Mouse (Mus musculus) neutrophil, adult 65 days (primary cell): Measurements from ENCODE around the gene Plk5. TPM values are rescaled to one million over a fixed set of nuclear protein-coding genes. Genes with fewer than 3 reads are reported as not detected.

Experiments
- total RNA-seq: library from RNA; stranded (reverse); gene quantifications from 2 replicates; pipeline ENCODE4 v1.2.4, GENCODE M21; 2023

Plk5 gene
- total RNA-seq = not detected in 2 replicates

GRCm38 (mm10) chr10:80356001-80356682 is at the start of gene Plk5:
Plk5 (plus strand) TSS chr10:80356459.

GRCm38 (mm10) chr10:80320340-80320760 is 35.9 kb upstream of the Plk5 start, which contains the start of gene 2310011J03Rik:
2310011J03Rik (minus strand) TSS chr10:80320537.

DNA sequence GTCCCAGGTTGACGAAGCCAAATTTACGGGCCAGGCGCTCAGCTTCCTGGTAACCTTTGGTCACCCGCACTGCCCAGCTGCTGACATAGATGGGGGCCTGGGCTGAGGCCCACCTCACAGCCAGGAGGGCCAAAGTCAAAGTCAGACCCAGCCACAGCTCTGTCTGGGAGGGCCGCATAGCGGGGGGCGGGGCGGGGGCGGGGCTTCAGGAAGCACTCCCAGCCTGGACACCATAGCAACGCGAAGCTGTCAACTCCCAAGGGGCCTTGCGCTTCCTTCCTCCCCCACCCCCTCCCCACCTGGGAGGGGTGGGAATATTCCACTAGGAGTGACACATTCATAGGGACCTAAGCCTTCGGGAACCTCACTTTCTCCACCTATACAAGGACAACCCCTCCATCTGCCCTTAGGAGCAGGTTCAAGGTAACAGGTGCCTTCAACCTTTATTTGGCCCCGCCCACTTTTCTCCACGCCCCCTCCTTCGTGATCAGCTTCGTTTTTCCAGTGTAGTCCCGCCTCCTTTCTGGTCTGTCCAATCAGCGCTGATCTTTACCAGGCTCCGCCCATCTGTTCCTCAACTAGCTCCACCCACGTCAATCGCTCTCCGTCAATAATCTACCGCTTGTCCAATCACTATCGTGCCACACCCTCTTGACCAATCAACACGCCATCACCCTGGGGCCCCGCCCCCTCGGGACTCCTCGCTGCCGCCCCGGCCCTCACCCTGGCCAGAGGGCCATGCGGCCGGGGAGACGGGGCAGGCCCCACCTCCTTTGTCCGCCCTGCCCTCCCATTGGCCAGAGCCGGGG is 26.8 kb upstream of the Plk5 start, which contains the start of the genes Pcsk4 and Reep6:
TSS of gene Pcsk4 (minus strand) at position 226 of the 809 bp plus-strand sequence.
TSS of gene Reep6 (plus strand) at position 681 of the 809 bp plus-strand sequence.

DNA sequence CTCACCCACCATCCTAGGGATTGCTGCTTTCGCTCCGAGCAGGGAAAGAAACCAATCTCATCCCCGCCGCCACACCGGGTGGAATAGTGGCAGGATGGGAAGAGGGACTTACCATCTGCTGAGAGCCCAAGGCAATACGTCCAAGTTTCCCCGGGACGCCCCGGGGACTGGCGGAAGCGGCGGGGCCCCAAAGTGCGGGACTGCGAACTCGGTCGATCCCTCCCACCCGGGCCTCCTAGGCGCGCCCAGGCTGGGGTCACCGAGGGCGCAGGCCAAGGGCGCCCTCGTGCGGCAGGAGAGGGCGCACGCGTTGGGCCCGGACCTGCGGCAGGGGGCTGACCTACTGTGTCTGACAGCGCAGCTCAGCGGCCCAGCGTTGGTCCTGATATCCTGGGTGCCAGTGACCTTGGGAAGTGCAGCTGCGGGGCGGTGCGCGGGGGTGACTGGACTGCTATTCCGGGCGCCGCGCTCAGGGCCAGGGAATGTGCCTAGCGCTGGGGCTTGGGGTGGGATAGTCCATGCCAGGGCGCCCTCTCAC is 7.9 kb upstream of the Plk5 start, which contains the start of gene Adamtsl5:
TSS of gene Adamtsl5 (minus strand) at position 169 of the 538 bp plus-strand sequence.

GRCm38 (mm10) chr10:80387522-80387959 is 31.3 kb downstream of the Plk5 start, which contains the start of gene Mex3d:
Mex3d (minus strand) TSS chr10:80387659.

GRCm38 (mm10) chr10:80399191-80399972 is 43.1 kb downstream of the Plk5 start, which contains the start of gene Mbd3:
Mbd3 (minus strand) TSS chr10:80399550.

GRCm38 (mm10) chr10:80406684-80407501 is 50.6 kb downstream of the Plk5 start, which contains the start of gene Uqcr11:
Uqcr11 (minus strand) TSS chr10:80406830.

Other genes starting within 250 kb of the Plk5 start
- 193 and 249 TPM in 2 replicates for gene Stk11, start 240.7 kb upstream of the Plk5 start, total RNA-seq
- gene Atp5d, start 217.8 kb upstream of the Plk5 start, total RNA-seq = 81.5 and 92.7 TPM in 2 replicates
- gene Cbarp, start 215.6 kb upstream of the Plk5 start, total RNA-seq = 0.61 and 1.3 TPM in 2 replicates
- 220 and 226 TPM in 2 replicates for gene Midn, start 208.2 kb upstream of the Plk5 start, total RNA-seq
- gene Cirbp, start 190.5 kb upstream of the Plk5 start, total RNA-seq = 41.2 and 65.3 TPM in 2 replicates
- 1.8 and 2.7 TPM in 2 replicates for gene 1600002K03Rik, start 183.5 kb upstream of the Plk5 start, total RNA-seq
- gene Efna2, start 177.0 kb upstream of the Plk5 start, total RNA-seq = not detected in 2 replicates
- 20.6 and 22.3 TPM in 2 replicates for gene Mum1, start 130.0 kb upstream of the Plk5 start, total RNA-seq
- 44.9 and 49.8 TPM in 2 replicates for gene Ndufs7, start 107.3 kb upstream of the Plk5 start, total RNA-seq
- gene Gamt, start 95.4 kb upstream of the Plk5 start, total RNA-seq = 4.0 and 4.8 TPM in 2 replicates
- gene Dazap1, start 95.0 kb upstream of the Plk5 start, total RNA-seq = 71.8 and 72.5 TPM in 2 replicates
- gene Rps15, start 64.0 kb upstream of the Plk5 start, total RNA-seq = 539 and 578 TPM in 2 replicates
- gene Apc2, start 60.5 kb upstream of the Plk5 start, total RNA-seq = not detected in 2 replicates
- gene 2310011J03Rik, start 35.9 kb upstream of the Plk5 start, total RNA-seq = 29.5 and 40.3 TPM in 2 replicates
- not detected in 2 replicates for gene Pcsk4, start 27.0 kb upstream of the Plk5 start, total RNA-seq
- gene Reep6, start 26.5 kb upstream of the Plk5 start, total RNA-seq = 0.44 and 0.54 TPM in 2 replicates
- not detected in 2 replicates for gene Adamtsl5, start 8.0 kb upstream of the Plk5 start, total RNA-seq
- gene Mex3d, start 31.2 kb downstream of the Plk5 start, total RNA-seq = 1.9 and 2.6 TPM in 2 replicates
- 30.1 and 33.3 TPM in 2 replicates for gene Mbd3, start 43.1 kb downstream of the Plk5 start, total RNA-seq
- 68.5 and 72.8 TPM in 2 replicates for gene Uqcr11, start 50.4 kb downstream of the Plk5 start, total RNA-seq
- 40.0 and 42.1 TPM in 2 replicates for gene Tcf3, start 77.2 kb downstream of the Plk5 start, total RNA-seq
- not detected in 2 replicates for gene Onecut3, start 138.4 kb downstream of the Plk5 start, total RNA-seq
- gene Atp8b3, start 182.7 kb downstream of the Plk5 start, total RNA-seq = not detected in 2 replicates
- 87.8 and 112 TPM in 2 replicates for gene Rexo1, start 205.1 kb downstream of the Plk5 start, total RNA-seq
- 5.7 and 7.0 TPM in 2 replicates for gene Klf16, start 220.9 kb downstream of the Plk5 start, total RNA-seq
- 34.9 and 41.1 TPM in 2 replicates for gene Abhd17a, start 233.9 kb downstream of the Plk5 start, total RNA-seq
- gene Scamp4, start 246.4 kb downstream of the Plk5 start, total RNA-seq = 6.9 and 8.2 TPM in 2 replicates
- gene Adat3, start 246.4 kb downstream of the Plk5 start, total RNA-seq = 0.98 and 2.0 TPM in 2 replicates
- gene Gm49322, start 249.6 kb downstream of the Plk5 start, total RNA-seq = 0.77 and 0.98 TPM in 2 replicates